In genomic region chr12:113426636-113427035, GRCm38 (mm10) we compare ENCODE assay signal across 19 mouse cellular contexts.
DNase-seq lines count a peak whose midpoint lies in the region; ATAC-seq and TF ChIP-seq lines count a peak whose summit lies in the region.
"Had no signal": no experiment of that assay in that cellular context is flagged by ENCODE, and none has a peak within 500 bp of the region (broad histone marks: within the 10 kb centered on the region; RNA-seq: fewer than 3 reads in every experiment).

No protein-coding gene starts in this region.

- H3K4me1 ChIP-seq in heart, embryonic 16.5 days (ENCODE audit: control insufficient read depth, insufficient read depth, low read length) = no peaks in the 10 kb centered on the region
- no peaks in the 10 kb centered on the region for H3K4me1 ChIP-seq in cerebellum, adult 2 months (ENCODE audit: control insufficient read depth, insufficient read depth, low read length)
- H3K4me1 ChIP-seq: forebrain, embryonic 10.5 days; hindbrain, embryonic 15.5 days; lung, embryonic 15.5 days; neural tube, embryonic 12.5 days had no signal

- H3K36me3 ChIP-seq in heart, embryonic 16.5 days (ENCODE audit: control insufficient read depth, insufficient read depth) = no peaks in the 10 kb centered on the region
- no peaks in the 10 kb centered on the region for H3K36me3 ChIP-seq in macrophage (ENCODE audit: inconsistent target)
- H3K36me3 ChIP-seq: forebrain, embryonic 10.5 days; hindbrain, embryonic 15.5 days; lung, embryonic 15.5 days; neural tube, embryonic 12.5 days had no signal

- no peaks in the 10 kb centered on the region for H3K27me3 ChIP-seq in heart, embryonic 16.5 days (ENCODE audit: control insufficient read depth, insufficient read depth, low read length)
- no peaks in the 10 kb centered on the region for H3K27me3 ChIP-seq in cerebellum, adult 2 months (ENCODE audit: control insufficient read depth, insufficient read depth, low read length)
- H3K27me3 ChIP-seq: hindbrain, embryonic 15.5 days; lung, embryonic 15.5 days; neural tube, embryonic 12.5 days had no signal

- 74% methylated on average over 4 of the region's 4 CpGs for WGBS in heart, embryonic 16.5 days
- 66% methylated on average over 4 of the region's 4 CpGs for WGBS in macrophage (ENCODE audit: missing documents)
- 87% methylated on average over 4 of the region's 4 CpGs for WGBS in cerebellum, adult 2 months

- no peak for ATAC-seq in heart, embryonic 16.5 days (replicated peaks; ENCODE audit: extremely low read depth, insufficient read depth, low FRiP score)

- no peak for TF ChIP-seq POLR2A in cerebellum, adult 2 months (IDR thresholded peaks at IDR 0.05; ENCODE audit: borderline replicate concordance, insufficient read depth, low read length)

- H3K9ac ChIP-seq in heart, embryonic 16.5 days (ENCODE audit: low read length) = no peak overlapping the region
- H3K9ac ChIP-seq: hindbrain, embryonic 15.5 days; lung, embryonic 15.5 days; neural tube, embryonic 12.5 days had no signal

- DNase-seq in heart, adult 18-20 months = no peak
- peak; percentile 45 for DNase-seq in CD4-positive, CD25-positive, alpha-beta regulatory T cell, adult 2 months (ENCODE audit: low read depth, low spot score)
- peak; percentile 44 for DNase-seq in thymus, postnatal 14 days
- no peak for DNase-seq in frontal cortex, postnatal 10 days (ENCODE audit: low spot score in 2 of 2)
- no peak for DNase-seq in cerebellum, adult 2 months
- DNase-seq in MN1 (ENCODE audit: low spot score) = no peak
- DNase-seq: cerebellum, adult 18-20 months; gastrocnemius, postnatal 14 days; heart, postnatal 36 days; kidney, postnatal 10 days; left cerebral cortex, postnatal 4 days had no signal

- H3K27ac ChIP-seq in heart, embryonic 16.5 days (ENCODE audit: low read length) = no peak overlapping the region
- peak overlapping the region; percentile 15 for H3K27ac ChIP-seq in macrophage
- H3K27ac ChIP-seq in cerebellum, adult 2 months (ENCODE audit: insufficient read depth, low read length) = no peak overlapping the region
- H3K27ac ChIP-seq: forebrain, embryonic 10.5 days; hindbrain, embryonic 15.5 days; layer of hippocampus, adult 2 months; lung, embryonic 15.5 days; neural tube, embryonic 12.5 days had no signal

- no peaks in the 10 kb centered on the region for H3K9me3 ChIP-seq in heart, embryonic 16.5 days (replicated peaks; ENCODE audit: control insufficient read depth, low read length)
- H3K9me3 ChIP-seq: hindbrain, embryonic 15.5 days; lung, embryonic 15.5 days; neural tube, embryonic 12.5 days had no signal

- H3K4me3 ChIP-seq in heart, embryonic 16.5 days (ENCODE audit: low read length) = peak overlapping the region; percentile 14; the same call in 1 of the 2 replicates
- no peak overlapping the region for H3K4me3 ChIP-seq in macrophage (ENCODE audit: inconsistent target)
- no peak overlapping the region for H3K4me3 ChIP-seq in cerebellum, adult 2 months (replicated peaks; ENCODE audit: insufficient read depth, low read depth, low read length)
- H3K4me3 ChIP-seq: forebrain, embryonic 10.5 days; hindbrain, embryonic 15.5 days; layer of hippocampus, adult 2 months; lung, embryonic 15.5 days; neural tube, embryonic 12.5 days had no signal

- H3K4me2 ChIP-seq in heart, embryonic 16.5 days (ENCODE audit: low read depth, low read length) = no peak overlapping the region
- H3K4me2 ChIP-seq: heart, embryonic 11.5 days; hindbrain, embryonic 15.5 days; lung, embryonic 15.5 days; neural tube, embryonic 12.5 days had no signal

- H3K79me2 ChIP-seq in macrophage (ENCODE audit: inconsistent target) = peaks cover 16% of the 10 kb centered on the region

- TF ChIP-seq CTCF in cerebellum, adult 2 months (IDR thresholded peaks at IDR 0.05; ENCODE audit: borderline replicate concordance, insufficient read depth, low read depth, low read length) = no peak

Comparison
In these comparisons a context has a peak if more than half of its experiments do, and no peak if none do; other contexts are left out.
1. DNase-seq: peak in CD4-positive, CD25-positive, alpha-beta regulatory T cell, adult 2 months (single experiment) and thymus, postnatal 14 days (single experiment); none in heart, adult 18-20 months (0 of 2), frontal cortex, postnatal 10 days (0 of 2), cerebellum, adult 2 months (0 of 2) and MN1 (single experiment).